Mouse (Mus musculus): Measurements from ENCODE around the gene Ppp1r27.
"Not testable (repeated sequence)": the region's sequence is repeated elsewhere in the genome, so short reads cannot be mapped to it uniquely, and the experiment has no call there.

Gene Ppp1r27

GRCm38 (mm10) chr11:120575940-120576339, 25.0 kb upstream of the Ppp1r27 start:
- in situ Hi-C loops (cut with MboI, MseI) = no loop called here

DNA sequence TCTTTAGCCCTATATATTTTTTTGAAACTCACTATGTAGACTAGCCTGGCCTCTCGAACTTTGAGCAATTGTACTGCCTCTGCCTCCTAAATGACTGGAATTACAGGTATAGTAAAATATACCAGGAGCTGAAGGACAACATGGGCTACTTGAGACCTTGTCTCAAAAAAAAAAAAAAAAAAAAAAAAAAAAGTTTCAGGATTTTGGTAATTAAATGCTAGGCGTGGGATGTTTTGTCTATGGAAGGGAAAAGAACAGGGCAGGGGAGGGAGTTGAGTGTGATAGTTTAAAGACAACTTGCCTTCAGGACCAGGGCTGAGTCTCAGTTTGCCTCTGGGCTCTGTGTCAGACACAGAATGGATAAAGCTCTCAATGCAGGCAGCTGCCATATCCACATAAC, 24.1 kb upstream of the Ppp1r27 start:
- in situ Hi-C loops (cut with MboI, MseI) = no loop called here

DNA sequence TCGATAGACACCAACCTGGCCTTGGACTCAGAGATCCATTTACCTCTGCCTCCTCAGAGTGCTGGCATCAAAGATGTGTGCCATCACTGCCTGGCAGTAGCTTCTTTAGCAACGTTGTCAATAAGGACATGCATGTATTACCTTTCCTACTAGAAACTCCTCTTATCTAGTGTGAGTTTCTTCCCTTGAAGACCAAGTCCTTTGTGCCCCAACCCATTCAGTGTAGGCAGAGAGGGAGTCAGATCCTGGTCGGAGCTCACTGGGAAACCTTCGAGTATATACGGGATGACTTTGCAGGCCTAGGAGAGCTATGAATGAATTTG, 23.3 kb upstream of the Ppp1r27 start:
- in situ Hi-C loops (cut with MboI, MseI) = no loop called here

- in situ Hi-C loops (cut with MboI, MseI) = no loop called here
Observed at GRCm38 (mm10) chr11:120573585-120574277, 22.8 kb upstream of the Ppp1r27 start.

- in situ Hi-C loops (cut with MboI, MseI) = no loop called here
Observed at GRCm38 (mm10) chr11:120572752-120573584, 22.0 kb upstream of the Ppp1r27 start, which contains the start of gene P4hb. Gene P4hb (minus strand): TSS chr11:120573253.

GRCm38 (mm10) chr11:120572417-120572751, 21.5 kb upstream of the Ppp1r27 start:
- in situ Hi-C loops (cut with MboI, MseI) = no loop called here

DNA sequence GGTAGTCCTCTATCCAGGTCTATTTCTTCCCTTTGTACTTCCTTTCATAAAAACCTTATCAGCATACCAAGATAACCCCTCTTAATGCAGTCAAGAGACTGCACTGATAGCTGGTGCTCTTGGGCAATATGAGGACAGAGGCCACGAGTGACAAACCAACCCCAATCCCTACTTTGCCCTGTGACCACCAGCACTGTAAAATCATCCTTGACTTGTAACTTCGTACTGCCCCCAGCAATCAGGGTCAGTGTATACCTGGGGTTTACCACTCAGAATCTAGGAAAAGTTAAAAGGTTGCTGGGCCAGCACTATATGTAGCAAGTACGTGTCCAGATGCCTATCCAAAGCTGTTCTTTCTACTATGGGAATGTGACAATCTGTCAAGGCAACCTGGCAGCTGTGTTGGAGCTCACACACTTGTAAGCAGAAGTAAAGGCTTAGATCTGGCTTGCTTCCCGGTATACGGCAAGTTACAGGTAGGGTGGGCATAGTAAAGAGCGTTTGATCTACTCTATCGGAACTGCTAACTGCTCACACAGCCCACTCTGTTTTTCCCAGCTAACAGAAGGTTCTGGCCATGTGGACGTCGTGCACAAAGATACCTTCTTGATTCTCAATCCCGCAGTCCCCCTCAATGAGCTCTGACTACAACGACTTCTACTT, 21.0 kb upstream of the Ppp1r27 start:
- in situ Hi-C loops (cut with MboI, MseI) = no loop called here

DNA sequence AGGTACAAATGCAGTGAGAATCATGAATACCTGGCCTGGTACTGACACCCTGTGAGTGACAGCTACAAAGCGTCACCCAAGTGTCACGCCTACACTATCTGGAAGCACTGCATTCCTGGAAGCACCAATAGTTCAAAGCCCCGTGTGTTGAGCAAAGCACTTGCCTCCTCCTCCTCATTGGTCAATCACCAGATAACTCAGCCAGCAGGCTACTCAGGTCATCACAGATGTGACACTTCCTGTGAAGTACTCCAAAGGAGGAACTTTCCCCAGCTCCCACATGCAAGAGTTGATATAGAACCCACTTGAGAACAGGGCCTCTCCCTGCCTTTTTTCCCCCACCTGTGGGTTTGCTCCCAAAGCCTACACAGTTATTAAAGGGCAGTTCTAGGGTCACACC, 20.2 kb upstream of the Ppp1r27 start:
- in situ Hi-C loops (cut with MboI, MseI) = no loop called here

DNA sequence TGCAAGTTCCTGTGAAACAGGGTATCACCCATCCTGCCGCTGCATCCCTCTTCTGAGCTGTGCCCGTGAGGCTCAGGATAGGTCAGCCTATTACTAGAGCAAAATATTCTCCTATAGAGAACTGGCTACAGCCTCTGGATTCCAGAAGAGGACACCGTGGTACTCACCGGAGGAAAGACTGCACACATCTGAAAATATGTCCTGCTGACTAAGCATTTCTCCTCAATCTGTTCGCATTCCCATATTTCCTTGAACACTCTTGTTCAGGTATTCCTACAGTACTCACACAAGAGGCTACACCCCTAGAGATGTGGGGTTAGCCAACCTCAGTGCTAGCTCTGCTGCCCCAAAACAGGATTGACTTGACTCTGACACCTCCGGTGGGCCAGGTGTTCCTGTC, 17.4 kb upstream of the Ppp1r27 start:
- in situ Hi-C loops (cut with MboI, MseI) = no loop called here

- in situ Hi-C loops (cut with MboI, MseI) = no loop called here
Observed at GRCm38 (mm10) chr11:120565114-120565513, 14.2 kb upstream of the Ppp1r27 start.

DNA sequence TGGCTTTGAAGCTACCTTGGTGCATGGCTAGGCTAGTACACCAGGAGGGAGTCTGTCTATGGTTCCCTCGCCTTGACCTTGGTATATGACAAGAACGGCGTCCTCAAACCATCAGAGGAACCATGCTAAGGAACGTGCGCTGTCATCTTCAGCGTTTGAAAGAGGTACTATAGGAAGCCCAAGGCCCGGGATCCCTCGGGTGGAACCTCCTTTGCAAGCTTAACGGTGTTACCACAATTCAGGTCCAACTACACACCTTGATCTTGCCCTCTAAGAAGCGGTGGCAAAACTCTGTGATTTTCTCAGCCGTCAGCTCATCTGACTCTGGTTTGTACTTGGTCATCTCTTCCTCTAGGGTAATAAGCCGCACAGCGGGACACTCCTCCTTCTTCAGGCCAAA, 12.0 kb upstream of the Ppp1r27 start:
- in situ Hi-C loops (cut with MboI, MseI) = loop anchor here (5.0 kb wide), 1 partner anchor 51 kb away; no protein-coding TSS in a partner anchor

DNA sequence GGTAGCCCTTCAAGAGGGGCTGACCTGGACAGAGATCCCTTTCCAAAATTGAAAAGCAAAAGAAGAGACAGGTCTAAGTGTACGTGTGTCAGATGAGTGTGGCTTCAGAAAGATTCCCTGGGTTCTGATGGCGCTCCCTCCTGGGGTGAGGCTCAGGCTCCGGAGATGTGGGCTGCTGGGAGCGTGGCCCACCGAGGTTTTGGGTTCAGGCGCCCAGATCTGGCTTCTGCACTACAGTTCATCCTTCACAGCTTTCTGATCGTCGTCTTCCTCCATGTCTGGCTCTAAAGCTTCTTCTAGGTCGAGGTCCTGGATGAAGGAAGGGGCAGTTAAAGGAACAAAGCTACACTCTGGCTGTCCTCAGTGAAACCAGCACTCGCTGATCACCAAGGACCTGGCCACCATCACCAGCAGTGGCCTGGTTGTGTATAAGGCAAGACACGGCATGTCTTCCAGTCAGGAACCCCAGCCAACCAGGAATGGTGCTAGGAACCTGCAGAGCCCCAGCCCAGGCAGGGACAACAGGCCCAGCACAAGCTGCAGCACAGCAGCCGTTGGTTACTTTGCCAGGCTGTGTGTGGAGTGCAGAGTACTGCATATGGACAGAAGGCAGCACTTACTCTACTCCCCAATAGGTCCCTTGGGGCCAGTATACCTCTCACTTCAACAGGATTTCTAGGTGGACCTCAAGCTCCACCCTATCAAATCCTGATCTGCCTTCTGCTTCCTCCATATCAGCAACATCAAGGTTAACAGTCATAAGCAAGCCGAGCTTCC, 10.2 kb upstream of the Ppp1r27 start:
- in situ Hi-C loops (cut with MboI, MseI) = loop anchor here (5.0 kb wide), 1 partner anchor 49 kb away; no protein-coding TSS in a partner anchor

- in situ Hi-C loops (cut with MboI, MseI) = not testable (repeated sequence)
Observed at GRCm38 (mm10) chr11:120558843-120559242, 7.9 kb upstream of the Ppp1r27 start.

GRCm38 (mm10) chr11:120555260-120555659, 4.3 kb upstream of the Ppp1r27 start:
- in situ Hi-C loops (cut with MboI, MseI) = no loop called here

DNA sequence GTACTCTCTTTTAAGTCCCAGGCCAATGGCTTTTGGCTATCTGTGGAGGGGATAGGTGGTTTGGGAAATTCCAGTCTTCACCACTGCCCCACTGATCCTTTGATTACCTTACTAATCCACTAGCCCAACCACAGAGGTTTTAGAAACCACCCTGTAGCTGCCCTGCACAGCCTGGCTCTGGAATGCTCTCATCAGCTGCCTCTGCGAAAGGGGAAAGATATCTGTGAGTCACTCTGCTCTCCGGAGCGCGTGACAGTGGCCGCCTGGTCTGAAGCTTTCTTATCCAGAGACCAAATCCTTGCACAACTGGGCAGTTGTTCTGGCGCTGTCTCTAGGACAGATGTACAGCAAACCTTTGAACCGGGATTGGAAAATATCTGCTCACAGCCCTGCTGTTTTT, 3.9 kb upstream of the Ppp1r27 start:
- in situ Hi-C loops (cut with MboI, MseI) = no loop called here

DNA sequence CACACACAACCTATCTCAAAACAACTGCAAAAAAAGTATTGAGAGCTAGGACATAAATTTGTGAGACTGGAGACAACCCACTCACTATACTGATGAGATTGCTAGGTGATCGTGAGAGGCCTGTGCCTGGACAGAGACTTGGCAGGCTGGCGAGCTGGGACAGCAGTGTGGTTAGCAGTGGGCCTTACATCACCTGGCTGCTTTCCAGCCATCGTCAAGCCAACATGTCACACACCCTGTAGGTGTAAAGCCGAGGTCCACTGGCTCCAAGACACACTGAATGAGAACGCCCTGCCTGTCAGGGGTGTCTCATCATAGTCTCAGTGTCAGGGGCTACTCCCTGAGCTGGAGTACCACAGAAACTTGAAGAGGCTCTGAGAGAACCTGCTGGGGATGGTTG, 1.8 kb upstream of the Ppp1r27 start:
- in situ Hi-C loops (cut with MboI, MseI) = no loop called here

GRCm38 (mm10) chr11:120549986-120550809, 734 bp downstream of the Ppp1r27 start:
- in situ Hi-C loops (cut with MboI, MseI) = no loop called here

DNA sequence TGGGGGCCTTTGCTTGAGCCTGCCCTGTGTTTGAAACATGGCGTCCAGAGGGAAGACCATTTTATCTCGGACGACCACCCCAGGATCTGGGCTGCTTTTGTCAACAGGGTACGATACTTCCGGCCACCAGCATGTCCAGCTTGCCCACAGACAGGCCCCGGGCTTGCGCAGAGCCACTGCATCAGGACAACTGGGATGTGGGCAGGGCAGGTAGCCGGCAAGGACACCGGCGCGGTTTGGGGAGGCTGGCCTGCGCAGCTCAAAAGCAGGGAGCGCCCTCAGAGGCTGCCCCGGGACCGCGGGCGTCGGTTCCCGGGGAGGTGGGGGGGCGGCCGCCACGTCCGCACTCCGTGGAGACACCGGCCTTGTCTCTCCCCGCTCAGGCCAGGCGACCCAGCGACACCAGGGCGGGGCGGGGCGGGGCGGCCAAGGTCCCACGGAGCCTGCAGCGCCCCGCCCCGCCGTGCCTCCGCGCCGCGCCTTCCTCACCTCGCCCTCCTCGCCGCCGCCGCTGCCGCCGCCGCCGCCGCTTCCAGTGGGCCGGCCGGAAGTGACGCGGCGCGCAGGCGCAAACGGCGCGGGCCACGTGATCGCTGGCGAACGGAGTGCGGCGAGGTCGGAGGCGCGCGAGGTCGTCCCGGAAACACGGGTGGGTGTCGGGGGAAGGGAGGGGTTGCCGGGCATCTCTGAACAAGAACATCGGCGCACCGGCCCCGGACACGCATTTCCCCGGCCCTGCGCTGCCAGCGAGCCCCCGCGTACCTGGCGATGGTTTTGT, 1.6 kb downstream of the Ppp1r27 start, which contains the start of gene Mcrip1:
Mcrip1 (minus strand) TSS at position 560 of the 778 bp plus-strand sequence.
- in situ Hi-C loops (cut with MboI, MseI) = no loop called here

DNA sequence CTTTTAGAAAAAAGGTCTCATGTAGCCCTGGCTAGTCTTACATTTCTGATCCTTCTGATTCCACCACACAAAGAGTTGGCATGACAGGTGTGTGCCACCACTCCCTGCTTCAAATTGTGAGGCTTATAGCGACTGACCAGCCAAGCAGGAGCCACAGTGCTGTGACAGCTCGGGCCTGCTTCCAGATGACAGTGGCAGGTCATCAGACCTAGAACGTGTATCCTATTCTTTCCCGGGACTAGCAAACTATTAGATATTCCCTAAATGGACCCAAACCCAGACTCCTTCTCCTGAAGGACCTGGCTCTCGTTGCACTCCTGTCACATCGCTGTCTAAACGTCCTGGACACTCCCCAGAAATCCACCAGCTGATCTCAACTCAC, 2.2 kb downstream of the Ppp1r27 start:
- in situ Hi-C loops (cut with MboI, MseI) = no loop called here

GRCm38 (mm10) chr11:120548214-120548613, 2.7 kb downstream of the Ppp1r27 start:
- in situ Hi-C loops (cut with MboI, MseI) = no loop called here
